Mouse (Mus musculus): ENCODE results near the gene Itm2b. TPM values are rescaled to one million over a fixed set of nuclear protein-coding genes. Genes with fewer than 3 reads are reported as not detected.

Gene Itm2b
- polyA plus RNA-seq, 1 experiment from 2014 or later, result 761 TPM

DNA sequence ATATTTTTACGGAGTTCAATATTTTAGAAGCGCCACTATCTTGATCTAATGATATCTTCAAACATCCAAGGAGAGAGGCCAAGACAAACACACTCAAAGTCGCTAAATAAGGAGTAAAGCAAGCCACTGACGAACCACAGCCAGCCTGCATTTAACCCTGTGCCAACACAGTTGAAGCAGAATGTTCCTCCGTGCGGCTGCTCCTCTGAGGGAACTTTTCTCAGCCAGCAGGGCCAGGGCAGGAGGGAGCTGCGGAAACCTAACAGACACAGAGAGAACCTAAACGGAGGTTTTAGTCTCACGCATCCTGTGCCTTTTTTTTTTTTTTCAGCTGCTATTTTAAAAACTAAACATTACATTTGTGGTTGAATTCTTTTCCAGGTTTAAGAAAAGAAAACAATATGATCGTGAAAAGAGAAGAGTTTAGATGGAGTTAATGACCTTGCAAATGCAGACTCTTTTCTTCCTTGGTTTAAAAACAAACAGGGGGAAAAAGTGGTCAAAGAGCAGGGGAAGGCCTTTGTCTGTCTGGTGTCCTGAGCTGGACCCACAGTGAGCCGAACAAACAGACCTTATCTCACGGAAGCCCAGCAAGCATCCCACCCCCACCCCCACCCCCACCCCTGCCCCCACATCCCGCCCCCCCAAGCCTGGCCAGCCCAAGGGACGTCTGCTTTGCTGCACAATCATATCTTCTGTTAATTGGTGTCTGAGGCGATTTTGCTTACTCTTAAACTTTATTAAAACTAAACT, 15.0 kb upstream of the Itm2b start:
- Histone ChIP-seq H3K36me3 (replicated peaks; ENCODE audit: control insufficient read depth, insufficient read depth) (no peaks in the 10 kb centered on the region), H3K27ac (no peak overlapping the region), H3K9me3 (ENCODE audit: control insufficient read depth, low read length) (no peaks in the 10 kb centered on the region), H3K4me3 (replicated peaks; ENCODE audit: low read length) (no peak overlapping the region), H3K4me1 (replicated peaks; ENCODE audit: control insufficient read depth, insufficient read depth, low read length) (no peaks in the 10 kb centered on the region), H3K4me2 (replicated peaks) (no peak overlapping the region), H3K9ac (no peak overlapping the region), H3K27me3 (ENCODE audit: control insufficient read depth, insufficient read depth, low read length) (no peaks in the 10 kb centered on the region)
- ATAC-seq (ENCODE audit: low FRiP score) (no peak), DNase-seq (ENCODE audit: low spot score) (no peak)
- 25% methylated on average over 15 of the region's 15 CpGs for WGBS

DNA sequence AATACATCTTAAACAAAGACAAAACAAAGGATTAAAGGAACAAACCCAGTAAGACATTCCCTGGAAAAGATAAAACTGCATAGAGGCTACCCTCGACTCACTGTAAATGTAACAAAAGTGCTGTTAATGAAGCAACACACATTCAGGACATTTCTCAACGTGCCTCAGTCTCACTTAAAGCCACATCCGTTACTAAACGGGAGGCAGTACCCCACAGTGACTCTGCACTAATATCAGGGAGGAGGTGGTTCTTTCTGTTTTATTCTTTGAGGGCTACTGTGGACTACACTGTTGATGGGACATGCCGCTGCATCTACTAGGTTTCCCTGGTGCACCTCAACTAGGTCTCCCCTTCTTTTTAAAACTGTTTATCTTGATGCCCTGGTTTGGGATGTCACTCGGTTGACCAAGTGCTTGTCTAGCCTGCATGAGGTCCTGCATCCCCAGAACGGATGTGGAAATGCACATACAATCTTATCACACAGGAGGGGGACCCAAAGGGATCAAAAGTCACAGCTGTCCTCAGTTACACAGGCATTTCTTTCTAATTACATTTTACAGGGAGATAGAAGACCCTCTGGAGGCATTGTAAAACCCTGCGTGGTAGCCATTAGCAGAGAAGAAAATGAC, 13.4 kb upstream of the Itm2b start:
- Histone ChIP-seq H3K4me2 (replicated peaks) (no peak overlapping the region), H3K27ac (no peak overlapping the region), H3K4me1 (replicated peaks; ENCODE audit: control insufficient read depth, insufficient read depth, low read length) (no peaks in the 10 kb centered on the region), H3K9ac (no peak overlapping the region), H3K27me3 (ENCODE audit: control insufficient read depth, insufficient read depth, low read length) (no peaks in the 10 kb centered on the region), H3K9me3 (ENCODE audit: control insufficient read depth, low read length) (no peaks in the 10 kb centered on the region), H3K4me3 (replicated peaks; ENCODE audit: low read length) (no peak overlapping the region), H3K36me3 (replicated peaks; ENCODE audit: control insufficient read depth, insufficient read depth) (no peaks in the 10 kb centered on the region)
- DNase-seq (ENCODE audit: low spot score) (no peak), ATAC-seq (ENCODE audit: low FRiP score) (no peak)
- 74% methylated on average over 8 of the region's 8 CpGs for WGBS

- no peaks in the 10 kb centered on the region for H3K4me1 ChIP-seq (replicated peaks; ENCODE audit: control insufficient read depth, insufficient read depth, low read length)
- no peaks in the 10 kb centered on the region for H3K27me3 ChIP-seq (ENCODE audit: control insufficient read depth, insufficient read depth, low read length)
- WGBS, result 51% methylated on average over 5 of the region's 5 CpGs
- ATAC-seq (ENCODE audit: low FRiP score) (no peak), DNase-seq (ENCODE audit: low spot score) (no peak)
- no peak overlapping the region for H3K4me2 ChIP-seq (replicated peaks)
- H3K36me3 ChIP-seq (replicated peaks; ENCODE audit: control insufficient read depth, insufficient read depth), result no peaks in the 10 kb centered on the region
- no peak overlapping the region for H3K4me3 ChIP-seq (replicated peaks; ENCODE audit: low read length)
- H3K9me3 ChIP-seq (ENCODE audit: control insufficient read depth, low read length), result no peaks in the 10 kb centered on the region
- no peak overlapping the region for H3K9ac ChIP-seq
- no peak overlapping the region for H3K27ac ChIP-seq
These were observed 10.7 kb upstream of the Itm2b start for GRCm38 (mm10) chr14:73395750-73396149.

DNA sequence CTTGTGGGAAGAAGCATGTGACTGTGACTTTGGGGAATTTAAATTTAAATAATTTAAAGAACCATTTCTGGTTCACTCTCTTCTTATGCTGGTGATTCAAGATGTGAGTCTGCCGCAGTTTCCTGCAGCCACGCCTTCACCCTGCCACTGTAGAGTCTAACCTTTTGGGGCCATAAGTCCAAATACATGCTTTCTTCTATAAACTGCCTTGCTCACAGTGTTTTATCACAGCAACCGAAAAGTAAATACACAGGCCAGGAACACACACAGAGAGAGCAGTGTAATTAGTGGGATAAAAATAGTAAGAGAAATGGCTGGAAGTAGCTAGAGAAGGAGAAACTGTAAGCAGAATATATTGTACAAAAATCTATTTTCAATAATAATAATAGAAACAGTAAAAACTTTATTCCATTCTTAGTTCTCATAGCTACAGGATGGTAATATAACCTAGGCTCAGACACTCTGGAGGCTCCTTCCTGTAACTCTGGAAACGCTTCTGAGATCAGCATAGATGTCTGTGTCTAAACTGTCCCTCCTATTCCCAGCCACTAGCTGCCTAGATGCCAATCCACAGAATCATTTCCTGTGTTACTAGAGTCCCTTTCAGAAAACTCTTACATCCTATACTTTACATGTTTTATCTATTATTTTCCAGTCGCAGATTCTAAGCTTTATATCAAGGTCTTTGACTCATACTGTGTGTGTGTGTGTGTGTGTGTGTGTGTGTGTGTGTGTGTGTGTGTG, 9.3 kb upstream of the Itm2b start:
- no peaks in the 10 kb centered on the region for H3K36me3 ChIP-seq (replicated peaks; ENCODE audit: control insufficient read depth, insufficient read depth)

GRCm38 (mm10) chr14:73391457-73391856, 6.4 kb upstream of the Itm2b start:
- no peak overlapping the region for H3K4me2 ChIP-seq (replicated peaks)
- no peak overlapping the region for H3K9ac ChIP-seq
- no peak overlapping the region for H3K4me3 ChIP-seq (replicated peaks; ENCODE audit: low read length)
- ATAC-seq (ENCODE audit: low FRiP score) (no peak), DNase-seq (ENCODE audit: low spot score) (no peak)
- H3K27ac ChIP-seq, result no peak overlapping the region
- no peaks in the 10 kb centered on the region for H3K36me3 ChIP-seq (replicated peaks; ENCODE audit: control insufficient read depth, insufficient read depth)
- H3K27me3 ChIP-seq (ENCODE audit: control insufficient read depth, insufficient read depth, low read length), result no peaks in the 10 kb centered on the region
- no peaks in the 10 kb centered on the region for H3K4me1 ChIP-seq (replicated peaks; ENCODE audit: control insufficient read depth, insufficient read depth, low read length)
- WGBS, result 90% methylated on average over 1 of the region's 1 CpGs
- H3K9me3 ChIP-seq (ENCODE audit: control insufficient read depth, low read length), result no peaks in the 10 kb centered on the region

More for the DNA sequence above, 9.3 kb upstream of the Itm2b start:
- no peaks in the 10 kb centered on the region for H3K27me3 ChIP-seq (ENCODE audit: control insufficient read depth, insufficient read depth, low read length)
- no peak overlapping the region for H3K9ac ChIP-seq
- H3K4me1 ChIP-seq (replicated peaks; ENCODE audit: control insufficient read depth, insufficient read depth, low read length), result no peaks in the 10 kb centered on the region
- no peak overlapping the region for H3K4me2 ChIP-seq (replicated peaks)
- WGBS, result 80% methylated on average over 5 of the region's 5 CpGs
- no peaks in the 10 kb centered on the region for H3K9me3 ChIP-seq (ENCODE audit: control insufficient read depth, low read length)
- H3K4me3 ChIP-seq (replicated peaks; ENCODE audit: low read length), result no peak overlapping the region
- ATAC-seq (ENCODE audit: low FRiP score) (no peak), DNase-seq (ENCODE audit: low spot score) (no peak)
- H3K27ac ChIP-seq, result no peak overlapping the region

- no peaks in the 10 kb centered on the region for H3K36me3 ChIP-seq (replicated peaks; ENCODE audit: control insufficient read depth, insufficient read depth)
- H3K27ac ChIP-seq, result no peak overlapping the region
- H3K27me3 ChIP-seq (ENCODE audit: control insufficient read depth, insufficient read depth, low read length), result no peaks in the 10 kb centered on the region
- peaks cover 3% of the 10 kb centered on the region; the same call in 1 of the 2 replicates for H3K4me1 ChIP-seq (replicated peaks; ENCODE audit: control insufficient read depth, insufficient read depth, low read length)
- 88% methylated on average over 2 of the region's 2 CpGs for WGBS
- H3K4me3 ChIP-seq (replicated peaks; ENCODE audit: low read length), result no peak overlapping the region
- H3K9ac ChIP-seq, result no peak overlapping the region
- DNase-seq (ENCODE audit: low spot score) (no peak), ATAC-seq (ENCODE audit: low FRiP score) (no peak)
- H3K9me3 ChIP-seq (ENCODE audit: control insufficient read depth, low read length), result no peaks in the 10 kb centered on the region
- H3K4me2 ChIP-seq (replicated peaks), result no peak overlapping the region
These were observed 5.1 kb upstream of the Itm2b start for GRCm38 (mm10) chr14:73390196-73390595.

GRCm38 (mm10) chr14:73389059-73389458, 4.0 kb upstream of the Itm2b start:
- 55% methylated on average over 7 of the region's 7 CpGs for WGBS
- Histone ChIP-seq H3K4me1 (replicated peaks; ENCODE audit: control insufficient read depth, insufficient read depth, low read length) (peaks cover 5% of the 10 kb centered on the region; the same call in 1 of the 2 replicates), H3K9me3 (ENCODE audit: control insufficient read depth, low read length) (no peaks in the 10 kb centered on the region), H3K36me3 (replicated peaks; ENCODE audit: control insufficient read depth, insufficient read depth) (no peaks in the 10 kb centered on the region), H3K4me3 (replicated peaks; ENCODE audit: low read length) (no peak overlapping the region), H3K27ac (peak overlapping the region; percentile 46), H3K27me3 (ENCODE audit: control insufficient read depth, insufficient read depth, low read length) (no peaks in the 10 kb centered on the region), H3K9ac (no peak overlapping the region), H3K4me2 (replicated peaks) (no peak overlapping the region)
- DNase-seq (ENCODE audit: low spot score), result no peak
- ATAC-seq (ENCODE audit: low FRiP score), result no peak

DNA sequence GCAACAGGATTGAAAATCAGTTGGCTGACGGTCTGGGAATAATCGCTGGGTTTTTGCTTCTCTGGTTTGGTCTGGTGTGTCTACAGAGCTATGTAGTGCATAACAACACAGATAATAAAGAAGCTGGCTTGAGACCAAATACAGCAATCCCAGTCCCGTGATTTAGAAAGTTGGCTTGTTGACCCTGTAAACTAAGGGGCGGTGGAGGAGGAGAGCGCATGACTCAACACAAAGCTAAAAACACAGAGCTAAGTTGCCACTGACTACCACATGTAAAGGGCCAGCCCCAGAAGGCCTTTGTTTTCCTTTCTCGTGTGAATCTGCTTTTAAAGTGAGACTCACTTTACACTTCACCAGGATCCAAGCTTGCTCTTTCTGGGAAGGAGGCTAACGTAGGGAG, 3.5 kb upstream of the Itm2b start:
- H3K9ac ChIP-seq, result no peak overlapping the region
- H3K4me1 ChIP-seq (replicated peaks; ENCODE audit: control insufficient read depth, insufficient read depth, low read length), result peaks cover 10% of the 10 kb centered on the region
- ATAC-seq (ENCODE audit: low FRiP score) (no peak), DNase-seq (ENCODE audit: low spot score) (no peak)
- peak overlapping the region; percentile 46 for H3K27ac ChIP-seq
- no peaks in the 10 kb centered on the region for H3K27me3 ChIP-seq (ENCODE audit: control insufficient read depth, insufficient read depth, low read length)
- H3K36me3 ChIP-seq (replicated peaks; ENCODE audit: control insufficient read depth, insufficient read depth), result no peaks in the 10 kb centered on the region
- H3K4me2 ChIP-seq (replicated peaks), result no peak overlapping the region
- WGBS, result 45% methylated on average over 7 of the region's 7 CpGs
- no peak overlapping the region for H3K4me3 ChIP-seq (replicated peaks; ENCODE audit: low read length)
- no peaks in the 10 kb centered on the region for H3K9me3 ChIP-seq (ENCODE audit: control insufficient read depth, low read length)

GRCm38 (mm10) chr14:73386493-73386892, 1.4 kb upstream of the Itm2b start:
- Histone ChIP-seq H3K27me3 (ENCODE audit: control insufficient read depth, insufficient read depth, low read length) (no peaks in the 10 kb centered on the region), H3K4me1 (replicated peaks; ENCODE audit: control insufficient read depth, insufficient read depth, low read length) (peaks cover 30% of the 10 kb centered on the region), H3K4me3 (replicated peaks; ENCODE audit: low read length) (no peak overlapping the region), H3K27ac (no peak overlapping the region), H3K9ac (no peak overlapping the region), H3K4me2 (replicated peaks) (no peak overlapping the region), H3K9me3 (ENCODE audit: control insufficient read depth, low read length) (no peaks in the 10 kb centered on the region), H3K36me3 (replicated peaks; ENCODE audit: control insufficient read depth, insufficient read depth) (no peaks in the 10 kb centered on the region)
- DNase-seq (ENCODE audit: low spot score), result no peak
- WGBS, result 90% methylated on average over 5 of the region's 5 CpGs
- no peak for ATAC-seq (ENCODE audit: low FRiP score)
